Mouse (Mus musculus): Measurements from ENCODE around the gene Zfyve1.

Zfyve1 gene

GRCm38 (mm10) chr12:83512783-83513182, 84.2 kb downstream of the Zfyve1 start:
- no peak for TF ChIP-seq GATA4 (IDR thresholded peaks at IDR 0.05; ENCODE audit: insufficient replicate concordance, low read length)

- no peak for TF ChIP-seq GATA4 (IDR thresholded peaks at IDR 0.05; ENCODE audit: insufficient replicate concordance, low read length)
These were observed 86.4 kb downstream of the Zfyve1 start for GRCm38 (mm10) chr12:83510586-83510985.

GRCm38 (mm10) chr12:83506543-83506942, 90.5 kb downstream of the Zfyve1 start:
- TF ChIP-seq GATA4 (IDR thresholded peaks at IDR 0.05; ENCODE audit: insufficient replicate concordance, low read length), result no peak

GRCm38 (mm10) chr12:83502190-83502589, 94.8 kb downstream of the Zfyve1 start:
- TF ChIP-seq GATA4 (IDR thresholded peaks at IDR 0.05; ENCODE audit: insufficient replicate concordance, low read length), result no peak

GRCm38 (mm10) chr12:83499256-83499655, 97.8 kb downstream of the Zfyve1 start:
- TF ChIP-seq GATA4 (IDR thresholded peaks at IDR 0.05; ENCODE audit: insufficient replicate concordance, low read length), result no peak

GRCm38 (mm10) chr12:83497959-83498358, 99.1 kb downstream of the Zfyve1 start:
- TF ChIP-seq GATA4 (IDR thresholded peaks at IDR 0.05; ENCODE audit: insufficient replicate concordance, low read length), result no peak

- TF ChIP-seq GATA4 (IDR thresholded peaks at IDR 0.05; ENCODE audit: insufficient replicate concordance, low read length), result no peak
These were observed 100.3 kb downstream of the Zfyve1 start for GRCm38 (mm10) chr12:83496736-83497135.
